9 mouse cellular contexts compared by ENCODE assay signal in genomic region chr1:133382008-133382407, GRCm38 (mm10). TPM values are rescaled to one million over a fixed set of nuclear protein-coding genes. Genes with fewer than 3 reads are reported as not detected.
DNase-seq lines count a peak whose midpoint lies in the region; ATAC-seq lines count a peak whose summit lies in the region.
"Had no signal": no experiment of that assay in that cellular context is flagged by ENCODE, and none has a peak within 500 bp of the region (broad histone marks: within the 10 kb centered on the region; RNA-seq: fewer than 3 reads in every experiment).

No protein-coding gene starts in this region.

- no peak overlapping the region for H3K9ac ChIP-seq in limb, embryonic 11.5 days (ENCODE audit: low read length)
- no peak overlapping the region for H3K9ac ChIP-seq in neural tube, embryonic 11.5 days (ENCODE audit: low read length)
- H3K9ac ChIP-seq: lung, embryonic 15.5 days had no signal

- peak; percentile 47 for DNase-seq in adrenal gland, adult 2 months
- no peak for DNase-seq in adrenal gland, adult 18-20 months (ENCODE audit: low spot score in 2 of 2)
- DNase-seq in 3T3-L1 (ENCODE audit: low read depth, low spot score), result peak; percentile 77
- DNase-seq in c-Kit-positive CD71-positive TER-119-positive erythroid progenitor cells, embryonic 14.5 days (ENCODE audit: low spot score), result peak; percentile 58
- peak; percentile 60 for DNase-seq in heart, postnatal 4 days
- DNase-seq in limb, embryonic 11.5 days (ENCODE audit: low spot score), result peak; percentile 91
- peak; percentile 87 for DNase-seq in neural tube, embryonic 11.5 days (ENCODE audit: low spot score)
- no peak for DNase-seq in ovary, postnatal 14 days (ENCODE audit: low spot score)

- no peaks in the 10 kb centered on the region for H3K9me3 ChIP-seq in limb, embryonic 11.5 days (ENCODE audit: control insufficient read depth, low read length)
- H3K9me3 ChIP-seq in neural tube, embryonic 11.5 days (ENCODE audit: control insufficient read depth, low read length), result no peaks in the 10 kb centered on the region
- H3K9me3 ChIP-seq: lung, embryonic 15.5 days had no signal

- no peak overlapping the region for H3K4me3 ChIP-seq in limb, embryonic 11.5 days (ENCODE audit: low read depth, low read length)
- H3K4me3 ChIP-seq in neural tube, embryonic 11.5 days (ENCODE audit: low read depth, low read length), result no peak overlapping the region
- H3K4me3 ChIP-seq: lung, embryonic 15.5 days had no signal

- no peaks in the 10 kb centered on the region for H3K4me1 ChIP-seq in limb, embryonic 11.5 days (ENCODE audit: control insufficient read depth, insufficient read depth, low read length)
- no peaks in the 10 kb centered on the region for H3K4me1 ChIP-seq in neural tube, embryonic 11.5 days (ENCODE audit: control insufficient read depth, insufficient read depth, low read length)

- no peak overlapping the region for H3K4me2 ChIP-seq in limb, embryonic 11.5 days (ENCODE audit: low read depth, severe bottlenecking)
- H3K4me2 ChIP-seq in neural tube, embryonic 11.5 days (ENCODE audit: low read depth), result no peak overlapping the region
- H3K4me2 ChIP-seq: lung, embryonic 15.5 days had no signal

- no peaks in the 10 kb centered on the region for H3K27me3 ChIP-seq in limb, embryonic 11.5 days (ENCODE audit: control insufficient read depth, insufficient read depth, low read length)
- H3K27me3 ChIP-seq in neural tube, embryonic 11.5 days (ENCODE audit: control insufficient read depth, insufficient read depth, low read length), result no peaks in the 10 kb centered on the region
- H3K27me3 ChIP-seq: lung, embryonic 15.5 days had no signal

- no peak overlapping the region for H3K27ac ChIP-seq in limb, embryonic 11.5 days (replicated peaks; ENCODE audit: low read depth, low read length)
- no peak overlapping the region for H3K27ac ChIP-seq in neural tube, embryonic 11.5 days (ENCODE audit: low read depth, low read length)
- H3K27ac ChIP-seq: lung, embryonic 15.5 days had no signal

- 8% methylated on average over 9 of the region's 9 CpGs for WGBS in limb, embryonic 11.5 days
- 8% methylated on average over 9 of the region's 9 CpGs for WGBS in neural tube, embryonic 11.5 days

- peaks cover 4% of the 10 kb centered on the region; the same call in 1 of the 2 replicates for H3K36me3 ChIP-seq in limb, embryonic 11.5 days (ENCODE audit: control insufficient read depth, insufficient read depth, low read length)
- H3K36me3 ChIP-seq in neural tube, embryonic 11.5 days (ENCODE audit: control insufficient read depth, insufficient read depth, low read length), result 0 out of 2 replicates have a peak, but pooled peaks cover 2% of the 10 kb centered on the region

- ATAC-seq in limb, embryonic 11.5 days (ENCODE audit: insufficient number of reproducible peaks, low FRiP score, low TSS enrichment, low read depth), result no peak
- peak; percentile 18; the same call in 1 of the 2 replicates for ATAC-seq in neural tube, embryonic 11.5 days (ENCODE audit: insufficient read depth, low FRiP score, low TSS enrichment)

RNA-seq across cellular contexts. Expression of gene Etnk2, which starts 18.6 kb away (rescaled TPM):
- 10 to 100 TPM in 1 of 2 experiments, 1 to 10 TPM in 1; 6.2 to 13.5 TPM for total RNA-seq in adrenal gland, adult 2 months (2021)
- polyA plus RNA-seq in adrenal gland, adult 2 months (2012; rRNA removed), result 8.2 and 10.0 TPM in 2 replicates
- 10 to 100 TPM in 1 of 2 experiments, 1 to 10 TPM in 1; 7.7 to 52.9 TPM for total RNA-seq in adrenal gland, adult 18-20 months (2021)
- total RNA-seq in heart, postnatal 4 days (2021), result under 1 TPM; 0.83 to 0.93 TPM
- polyA plus RNA-seq in limb, embryonic 11.5 days (2014; fragmentation: Nextera tagmentation; extraction: Ambion mirVana), result 1.0 and 1.3 TPM in 2 replicates
- polyA plus RNA-seq in neural tube, embryonic 11.5 days (2014; fragmentation: Nextera tagmentation; extraction: Ambion mirVana), result 1.9 and 3.0 TPM in 2 replicates

RNA-seq across cellular contexts. Expression of gene Ren1, which starts 31.7 kb away (rescaled TPM):
- total RNA-seq in adrenal gland, adult 2 months (2021), result 1 to 10 TPM; 5.5 to 9.2 TPM
- 4.4 and 6.0 TPM in 2 replicates for polyA plus RNA-seq in adrenal gland, adult 2 months (2012; rRNA removed)
- total RNA-seq in adrenal gland, adult 18-20 months (2021), result 10 to 100 TPM in 1 of 2 experiments, 1 to 10 TPM in 1; 5.5 to 26.0 TPM
- total RNA-seq in heart, postnatal 4 days (2021), result under 1 TPM in 1 of 2 experiments, not detected in 1; 0.16 TPM
- polyA plus RNA-seq in limb, embryonic 11.5 days (2014; fragmentation: Nextera tagmentation; extraction: Ambion mirVana), result not detected in 2 replicates
- polyA plus RNA-seq in neural tube, embryonic 11.5 days (2014; fragmentation: Nextera tagmentation; extraction: Ambion mirVana), result not detected in 2 replicates

RNA-seq across cellular contexts. Expression of gene Sox13, which starts 42.2 kb away (rescaled TPM):
- 10 to 100 TPM; 14.5 to 18.0 TPM for total RNA-seq in adrenal gland, adult 2 months (2021)
- polyA plus RNA-seq in adrenal gland, adult 2 months (2012; rRNA removed), result 24.1 and 26.2 TPM in 2 replicates
- total RNA-seq in adrenal gland, adult 18-20 months (2021), result 10 to 100 TPM; 14.0 to 18.5 TPM
- 10 to 100 TPM; 29.8 to 32.4 TPM for total RNA-seq in heart, postnatal 4 days (2021)
- polyA plus RNA-seq in limb, embryonic 11.5 days (2014; fragmentation: Nextera tagmentation; extraction: Ambion mirVana), result 5.7 and 6.0 TPM in 2 replicates
- polyA plus RNA-seq in neural tube, embryonic 11.5 days (2014; fragmentation: Nextera tagmentation; extraction: Ambion mirVana), result 10.2 and 12.3 TPM in 2 replicates

Comparison
In these comparisons a context has a peak if more than half of its experiments do, and no peak if none do; other contexts are left out.
1. DNase-seq: peak in adrenal gland, adult 2 months (single experiment), 3T3-L1 (single experiment), c-Kit-positive CD71-positive TER-119-positive erythroid progenitor cells, embryonic 14.5 days (single experiment), heart, postnatal 4 days (single experiment), limb, embryonic 11.5 days (single experiment) and neural tube, embryonic 11.5 days (single experiment); none in adrenal gland, adult 18-20 months (0 of 2) and ovary, postnatal 14 days (single experiment).
2. RNA of gene Ren1, which starts 31.7 kb away (total RNA-seq): 5.5 to 26.0 TPM in adrenal gland, adult 18-20 months and 5.5 to 9.2 TPM in adrenal gland, adult 2 months; 0.16 TPM in heart, postnatal 4 days; every median in the first group is over 4 times any median in the second.